Mouse (Mus musculus) kidney, adult 2 months (tissue): ENCODE results near the gene Kcnj4. TPM values are rescaled to one million over a fixed set of nuclear protein-coding genes. Genes with fewer than 3 reads are reported as not detected.

Experiments
- DNase-seq: peaks from one replicate; pipeline ENCODE4 v3.0.0; 2021
- H3K27ac ChIP-seq: fragments of 200-500 bp; 2 replicates; pipeline ENCODE4 v1.5.1; 2012; ENCODE audit warnings: low read depth, low read length, control low read depth, inconsistent platforms; ENCODE audit not compliant: insufficient read depth
- H3K27me3 ChIP-seq: fragments of 200-500 bp; replicated peaks from 2 replicates; pipeline ENCODE4 v1.6.1; 2012; ENCODE audit warnings: mild to moderate bottlenecking, moderate library complexity, low read length, inconsistent platforms; ENCODE audit not compliant: control insufficient read depth, insufficient read depth
- H3K36me3 ChIP-seq: fragments of 200-500 bp; 2 replicates; pipeline ENCODE4 v1.6.1; 2012; ENCODE audit warnings: mild to moderate bottlenecking, moderate library complexity, low read length, inconsistent platforms; ENCODE audit not compliant: control insufficient read depth, insufficient read depth
- H3K4me1 ChIP-seq: fragments of 200-500 bp; 2 replicates; pipeline ENCODE4 v1.6.1; 2011; ENCODE audit warnings: low read length; ENCODE audit not compliant: control insufficient read depth, insufficient read depth
- H3K4me3 ChIP-seq: fragments of 200-500 bp; 2 replicates; pipeline ENCODE4 v1.5.1; 2011; ENCODE audit warnings: mild to moderate bottlenecking, low read depth, low read length, control low read depth; ENCODE audit not compliant: insufficient read depth
- CTCF ChIP-seq: fragments of 200-500 bp; conservative IDR thresholded peaks from 2 replicates; pipeline ENCODE4 v1.5.1; 2011; ENCODE audit warnings: low read depth, mild to moderate bottlenecking, control low read depth, low read length, moderate library complexity, mixed read lengths; ENCODE audit not compliant: insufficient read depth, insufficient read length
- POLR2A ChIP-seq: fragments of 200-500 bp; IDR thresholded peaks from one replicate; pipeline ENCODE4 v1.6.1; 2011; ENCODE audit warnings: low read depth, low read length, control low read depth
- WGBS: fragments of 180-500 bp; shearing (Covaris S2); methylation state at CpG from one replicate; pipeline ENCODE4 v1.1.7; 2018; 5-methylcytosine and 5-hydroxymethylcytosine counted together
- polyA plus RNA-seq: library from polyadenylated mRNA; depleted of rRNA; stranded (reverse); fragments of >200 nt; gene quantifications from 2 replicates; pipeline ENCODE4 v1.2.3, GENCODE M21; 2012

The Kcnj4 gene
- polyA plus RNA-seq, 1 experiment: 0.05 TPM

GRCm38 (mm10) chr15:79519400-79520220, 14.6 kb upstream of the Kcnj4 start:
- TF ChIP-seq CTCF (no peak), POLR2A (no peak)
- Histone ChIP-seq H3K4me1 (no peaks in the 10 kb centered on the region; the same call in 1 of the 2 replicates), H3K27ac (no peak overlapping the region), H3K27me3 (no peaks in the 10 kb centered on the region), H3K36me3 (no peaks in the 10 kb centered on the region), H3K4me3 (no peak overlapping the region)
- DNase-seq: no peak
- 65% methylated on average over 16 of the region's 16 CpGs for WGBS

GRCm38 (mm10) chr15:79518571-79518970, 13.5 kb upstream of the Kcnj4 start:
- 84% methylated on average over 3 of the region's 3 CpGs for WGBS

GRCm38 (mm10) chr15:79517710-79518109, 12.7 kb upstream of the Kcnj4 start:
- Histone ChIP-seq H3K4me3 (no peak overlapping the region), H3K27ac (no peak overlapping the region), H3K36me3 (no peaks in the 10 kb centered on the region), H3K27me3 (no peaks in the 10 kb centered on the region), H3K4me1 (no peaks in the 10 kb centered on the region; the same call in 1 of the 2 replicates)
- WGBS: 92% methylated on average over 4 of the region's 4 CpGs
- TF ChIP-seq CTCF (no peak), POLR2A (no peak)
- DNase-seq: no peak

More at GRCm38 (mm10) chr15:79518571-79518970, 13.5 kb upstream of the Kcnj4 start:
- H3K27me3 ChIP-seq: no peaks in the 10 kb centered on the region
- DNase-seq: no peak
- TF ChIP-seq POLR2A (no peak), CTCF (no peak)
- H3K36me3 ChIP-seq: no peaks in the 10 kb centered on the region
- no peaks in the 10 kb centered on the region; the same call in 1 of the 2 replicates for H3K4me1 ChIP-seq
- no peak overlapping the region for H3K27ac ChIP-seq
- no peak overlapping the region for H3K4me3 ChIP-seq

- no peak for TF ChIP-seq CTCF
- TF ChIP-seq POLR2A: no peak
- WGBS: 1% methylated on average over 71 of the region's 71 CpGs
- Histone ChIP-seq H3K4me1 (no peaks in the 10 kb centered on the region; the same call in 1 of the 2 replicates), H3K4me3 (peak within 1 kb of the TSS; percentile 69), H3K27me3 (no peaks in the 10 kb centered on the region), H3K27ac (no peak within 1 kb of the TSS), H3K36me3 (no peaks in the 10 kb centered on the region)
- DNase-seq: peak; percentile 67
Observed at GRCm38 (mm10) chr15:79516171-79517096, 11.4 kb upstream of the Kcnj4 start, which contains the start of gene Kdelr3. TSS of gene Kdelr3 (plus strand) at chr15:79516411.

- no peak overlapping the region for H3K27ac ChIP-seq
- no peaks in the 10 kb centered on the region; the same call in 1 of the 2 replicates for H3K4me1 ChIP-seq
- TF ChIP-seq CTCF (no peak), POLR2A (no peak)
- no peaks in the 10 kb centered on the region for H3K36me3 ChIP-seq
- 12% methylated on average over 9 of the region's 9 CpGs for WGBS
- DNase-seq: peak; percentile 39
- no peaks in the 10 kb centered on the region for H3K27me3 ChIP-seq
- no peak overlapping the region for H3K4me3 ChIP-seq
Observed at GRCm38 (mm10) chr15:79513940-79514339, 8.9 kb upstream of the Kcnj4 start.

GRCm38 (mm10) chr15:79511553-79512320, 6.7 kb upstream of the Kcnj4 start:
- no peaks in the 10 kb centered on the region; the same call in 1 of the 2 replicates for H3K4me1 ChIP-seq
- TF ChIP-seq POLR2A: no peak
- TF ChIP-seq CTCF: no peak
- 6% methylated on average over 61 of the region's 61 CpGs for WGBS
- H3K27ac ChIP-seq: no peak overlapping the region
- no peaks in the 10 kb centered on the region for H3K27me3 ChIP-seq
- DNase-seq: peak; percentile 87
- no peaks in the 10 kb centered on the region for H3K36me3 ChIP-seq
- H3K4me3 ChIP-seq: peak overlapping the region; percentile 51
